Mouse (Mus musculus) frontal cortex, postnatal 25 days (tissue): ENCODE measurements at regions not wholly inside any gene's neighbourhood (a gene's known extent, or its start where the extent isn't known, plus 50 kb on each side); places are given as distances from the start of the nearest gene placed in this dataset.

Experiments used
- DNase-seq, 2 experiments: peaks; one replicate each; pipeline ENCODE4 v3.0.0; 2022; ENCODE audit warnings: low spot score in 2 of 2

DNA sequence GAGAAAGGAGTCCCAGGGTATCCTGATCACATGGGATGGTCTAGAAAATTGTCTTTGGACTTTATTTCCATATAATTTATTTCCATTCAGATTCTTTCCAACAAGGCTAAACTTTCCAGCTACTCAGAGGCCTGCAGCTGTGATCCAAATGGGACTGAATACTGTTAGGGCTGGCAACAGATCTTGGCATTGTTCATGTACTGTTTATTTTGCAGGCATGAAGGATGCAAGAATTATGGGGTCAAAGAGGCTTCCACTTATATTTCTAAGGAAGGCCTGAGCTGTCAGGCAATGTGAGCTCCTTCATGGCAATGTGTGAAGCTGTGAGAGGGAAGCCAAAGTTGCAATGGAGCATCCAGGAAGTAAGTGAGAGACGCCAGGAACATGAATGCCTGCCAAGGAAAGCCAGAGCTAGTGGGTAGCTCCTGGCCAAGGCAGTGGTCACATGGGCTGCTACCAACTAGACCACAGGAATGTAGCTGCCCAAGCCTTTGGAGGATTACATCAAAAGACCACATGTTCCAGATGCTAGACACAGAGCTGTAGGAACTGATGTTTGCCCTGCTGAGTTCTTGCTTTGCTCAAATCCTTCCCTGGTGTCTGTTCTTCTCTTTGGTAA lies 261.8 kb upstream of the Sox11 start:
- no peak for DNase-seq

DNA sequence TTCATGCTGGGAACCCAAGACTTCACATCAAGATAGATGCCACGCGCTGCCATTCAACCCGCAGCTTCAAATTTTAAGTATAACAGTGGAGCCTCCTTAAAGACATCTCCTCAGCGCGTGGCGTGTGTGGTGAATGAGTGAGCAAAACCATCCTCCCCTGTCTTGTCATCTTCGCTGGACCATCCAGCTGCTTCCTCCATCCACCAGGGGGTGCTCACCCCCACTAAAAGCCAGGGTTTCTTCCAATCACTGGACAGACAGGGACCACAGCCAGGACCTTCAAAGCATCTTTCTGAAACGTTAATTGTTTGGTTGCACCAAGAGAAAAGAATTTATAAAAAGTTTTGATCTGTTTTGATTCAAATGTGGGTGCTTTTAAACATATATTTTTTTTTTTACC lies 256.8 kb upstream of the Sox11 start:
- DNase-seq: peak; percentile 39 to 67

DNA sequence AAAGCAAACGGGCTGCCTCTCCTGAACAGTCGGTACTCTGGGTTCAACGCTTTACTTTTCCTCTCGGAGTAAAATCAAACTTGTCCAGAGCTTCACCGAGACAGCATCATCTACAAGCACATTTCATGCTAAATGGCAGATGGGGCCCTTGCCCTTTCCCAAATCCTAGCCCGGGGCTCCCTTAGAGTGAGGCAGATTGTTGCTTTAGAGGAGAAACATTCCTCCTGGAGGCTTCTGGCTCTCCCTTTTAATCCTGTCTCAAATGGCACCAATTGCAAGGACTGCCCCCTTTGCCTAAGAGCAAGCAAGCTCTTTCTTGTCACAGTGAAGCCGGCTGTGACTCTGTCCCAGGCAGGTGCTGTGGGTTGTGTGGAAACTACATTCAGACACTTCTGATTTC lies 255.5 kb upstream of the Sox11 start:
- DNase-seq: no peak

DNA sequence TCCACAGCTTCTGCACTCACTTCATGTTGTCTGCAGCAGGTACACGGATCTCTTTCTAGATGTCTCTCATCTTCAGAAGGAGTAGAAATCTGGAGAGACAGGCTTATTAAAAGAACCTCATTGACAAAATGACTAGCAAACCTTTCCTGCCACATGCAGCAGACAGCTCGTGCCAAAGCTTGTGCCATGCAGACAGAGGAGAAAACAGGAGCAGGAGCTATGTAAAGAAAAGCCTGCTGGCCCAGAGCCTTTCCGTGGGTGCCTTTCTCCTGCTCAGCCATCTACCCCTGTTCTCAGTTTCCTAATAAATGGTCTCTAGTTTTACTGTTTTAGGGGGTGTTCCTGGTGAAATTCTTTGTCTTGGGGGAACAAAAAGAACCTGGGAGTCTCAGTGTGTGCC lies 254.9 kb upstream of the Sox11 start:
- no peak for DNase-seq

DNA sequence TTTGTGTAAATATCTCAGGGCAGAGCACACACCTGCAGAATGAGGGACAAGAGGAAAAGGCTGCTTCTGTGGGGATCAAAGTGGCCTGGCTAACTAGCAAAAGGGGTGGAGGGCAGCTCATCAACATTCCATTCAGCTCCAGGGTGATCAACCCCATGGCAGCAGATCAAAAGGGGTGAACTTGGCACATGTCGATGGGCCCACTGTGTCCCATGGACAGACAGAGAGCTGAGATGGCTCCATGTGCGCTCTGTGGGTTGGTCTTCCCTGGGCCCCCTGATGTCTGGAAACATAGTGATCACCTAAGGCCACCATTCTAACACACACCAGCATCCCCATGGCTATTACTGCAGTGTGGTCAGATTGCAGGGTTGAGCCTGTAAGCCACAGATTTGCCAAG lies 253.2 kb upstream of the Sox11 start:
- DNase-seq: no peak

DNA sequence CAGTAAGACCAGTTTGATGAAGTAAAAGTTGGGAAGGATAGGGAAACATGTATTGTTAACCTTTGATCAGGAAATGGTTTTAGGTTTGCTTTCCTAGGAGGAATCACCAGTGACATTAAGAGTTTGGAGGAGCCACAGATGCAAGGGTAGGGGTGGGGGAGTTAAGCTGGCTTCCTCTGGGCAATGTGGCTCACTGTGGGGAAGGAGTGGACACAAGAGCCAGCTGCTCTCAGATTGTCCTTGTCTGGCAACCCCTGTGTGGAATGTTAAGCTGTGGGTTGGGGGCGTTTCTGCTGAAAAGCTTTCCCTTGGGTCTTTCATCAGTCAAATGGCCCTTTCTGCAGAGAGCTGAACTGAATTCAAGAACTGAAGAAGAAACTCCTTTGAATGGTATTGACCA lies 251.1 kb upstream of the Sox11 start:
- no peak for DNase-seq

DNA sequence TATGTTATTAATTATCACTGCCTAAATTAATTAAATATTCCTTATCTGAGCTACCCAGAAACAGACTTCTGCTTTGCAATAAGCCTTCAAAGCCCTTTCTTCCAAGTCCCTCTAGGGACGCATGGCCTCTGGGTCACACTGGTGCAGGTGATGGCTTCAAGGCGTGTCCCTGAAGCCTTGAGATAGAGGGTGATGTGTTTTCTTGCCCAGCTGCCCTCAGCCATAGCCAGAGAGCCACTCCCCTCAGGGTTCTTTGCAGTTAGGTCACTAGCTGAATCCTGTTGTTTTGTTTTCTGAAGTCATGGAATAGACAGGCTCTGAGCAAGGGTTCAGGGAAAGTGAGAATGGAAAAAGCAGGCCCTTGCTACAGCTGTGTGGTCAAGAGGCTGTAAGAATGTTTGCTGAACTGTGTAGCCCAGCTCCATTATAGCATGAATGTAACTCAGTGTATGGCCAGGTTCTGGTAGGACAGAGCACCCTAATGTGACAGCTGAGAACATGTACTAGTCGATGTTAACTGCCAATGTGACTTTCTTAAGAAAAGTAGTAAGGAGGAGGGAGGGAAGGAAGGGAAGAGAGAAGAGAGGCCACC lies 233.8 kb upstream of the Sox11 start:
- DNase-seq: no peak

DNA sequence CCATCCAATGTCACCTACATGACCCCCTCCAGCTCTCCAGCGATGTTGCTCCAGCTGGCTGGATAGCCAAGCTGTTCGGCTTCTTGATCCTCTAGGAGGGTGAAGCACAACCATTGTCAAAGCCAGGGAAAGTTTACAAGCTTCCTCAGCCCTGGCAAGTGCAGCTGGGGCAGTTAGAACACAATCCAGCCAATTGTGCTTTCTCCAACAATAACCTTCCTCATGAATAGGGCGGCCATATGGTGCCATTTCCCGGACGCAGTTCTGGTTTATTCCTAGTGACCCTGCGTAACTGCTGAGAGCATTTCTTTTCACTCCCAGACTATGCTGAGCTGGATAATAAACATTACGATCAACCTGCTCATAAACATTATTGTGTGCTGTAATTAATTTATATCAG lies 233.3 kb upstream of the Sox11 start:
- DNase-seq: no peak

DNA sequence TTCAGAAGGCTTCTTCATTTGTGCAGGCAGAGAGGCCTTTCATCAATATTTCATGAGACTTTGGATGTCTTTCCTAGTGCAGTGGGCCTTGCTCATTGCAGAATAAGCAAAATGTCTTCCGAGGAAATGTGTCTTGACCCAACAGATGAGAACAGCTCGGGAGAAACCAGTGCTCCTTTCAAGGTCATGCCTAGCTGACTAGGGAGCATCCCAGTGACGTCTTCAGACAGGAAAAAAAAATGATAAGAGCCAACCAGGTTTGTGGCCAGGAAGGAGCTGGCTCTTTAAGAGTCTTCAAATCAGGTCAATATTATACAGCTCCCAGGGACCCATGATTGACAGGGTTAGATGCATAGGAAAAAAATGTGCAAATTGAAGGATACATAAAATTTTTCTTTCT lies 224.9 kb upstream of the Sox11 start:
- DNase-seq: no peak

DNA sequence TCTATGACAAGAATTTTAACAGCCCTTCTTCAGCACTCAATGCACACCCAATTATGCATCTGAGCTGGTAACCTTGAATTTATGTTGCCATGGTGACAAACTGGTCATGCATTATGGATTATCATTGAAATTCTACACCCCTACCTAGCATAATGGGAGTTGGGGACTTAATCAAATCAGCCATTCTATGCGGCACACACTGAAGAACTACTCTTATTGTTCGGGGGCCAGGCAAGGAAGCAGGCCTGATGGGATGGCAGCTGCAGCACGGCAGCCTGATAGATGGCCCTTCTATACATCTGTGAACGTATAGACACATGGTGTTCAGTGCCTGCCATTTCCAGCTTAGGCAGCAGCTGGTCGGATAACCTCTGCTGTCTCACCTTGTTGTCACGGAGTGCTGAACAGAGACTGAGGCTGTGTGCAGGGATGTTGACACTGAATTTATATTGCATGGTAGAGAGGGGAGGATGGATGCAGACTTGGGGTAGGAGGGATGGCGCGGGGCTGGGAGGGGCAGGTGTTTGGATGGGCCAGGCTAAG lies 223.7 kb upstream of the Sox11 start:
- DNase-seq: no peak

DNA sequence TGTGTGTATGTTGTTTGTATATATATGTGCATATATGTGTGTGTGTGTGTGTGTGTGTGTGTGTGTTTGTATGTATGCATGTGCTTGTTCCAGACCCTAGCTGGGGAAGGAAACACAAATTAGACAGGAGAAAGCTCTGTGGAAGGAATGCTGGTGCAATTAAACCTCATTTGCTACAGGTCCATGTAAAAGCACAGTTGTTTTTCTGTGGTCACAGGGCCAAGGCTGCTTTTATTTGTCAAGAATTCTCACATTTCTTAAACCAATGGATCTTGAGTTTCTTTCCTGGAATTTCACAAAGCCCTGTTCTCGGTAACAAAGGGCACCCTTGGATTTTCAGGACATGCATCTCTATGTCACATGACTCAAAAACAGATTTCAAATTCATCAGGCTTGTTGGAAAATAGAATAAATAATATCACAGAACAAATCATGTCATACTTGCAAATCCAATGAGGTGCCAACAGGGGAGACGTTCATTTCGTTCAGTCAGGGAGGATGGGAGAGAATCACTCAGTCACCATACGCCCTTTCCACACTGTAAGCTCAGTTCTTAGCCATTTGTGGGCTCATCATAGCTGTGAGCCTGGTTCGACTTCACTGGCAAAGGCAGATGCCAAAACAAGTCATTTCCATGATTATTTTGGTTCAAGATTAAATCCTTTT lies 222.4 kb upstream of the Sox11 start:
- no peak for DNase-seq

DNA sequence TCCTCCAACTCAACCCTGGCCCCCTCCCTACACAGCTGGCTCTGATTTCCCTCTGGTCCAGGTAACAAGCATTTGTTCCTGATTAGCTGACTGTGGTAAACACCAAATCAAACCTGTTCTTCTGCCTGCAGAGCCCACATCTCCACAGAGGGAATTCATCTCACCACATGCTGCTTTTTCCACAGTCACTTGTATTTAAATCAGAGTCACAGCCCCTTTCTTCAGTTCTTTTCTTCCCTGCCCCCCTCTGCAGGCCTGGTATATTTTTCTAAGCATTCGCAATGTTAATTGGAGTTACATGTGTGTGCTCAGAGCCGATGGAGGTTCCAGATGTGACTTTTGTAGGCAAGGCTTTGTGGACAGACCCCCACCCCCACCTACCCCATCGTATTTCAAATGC lies 221.5 kb upstream of the Sox11 start:
- DNase-seq: no peak

DNA sequence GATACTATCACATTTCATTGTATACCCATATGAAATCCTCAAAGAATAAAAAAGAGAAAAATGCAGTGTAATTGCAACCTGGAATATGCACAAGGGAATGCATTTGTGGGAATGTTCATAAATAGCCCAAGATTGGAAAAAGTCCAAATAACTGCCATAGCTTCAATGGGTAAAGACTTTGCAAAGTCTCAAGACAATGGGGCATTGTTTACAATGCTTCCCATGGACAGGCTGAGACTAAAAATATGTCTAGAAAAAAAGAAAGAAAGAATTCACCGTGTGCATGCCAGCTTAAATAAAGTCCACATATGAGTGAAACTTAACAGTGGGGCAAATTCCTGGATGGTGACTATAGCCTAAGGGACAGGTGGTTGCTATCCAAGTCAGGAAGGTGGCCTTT lies 210.4 kb upstream of the Sox11 start:
- DNase-seq: no peak

DNA sequence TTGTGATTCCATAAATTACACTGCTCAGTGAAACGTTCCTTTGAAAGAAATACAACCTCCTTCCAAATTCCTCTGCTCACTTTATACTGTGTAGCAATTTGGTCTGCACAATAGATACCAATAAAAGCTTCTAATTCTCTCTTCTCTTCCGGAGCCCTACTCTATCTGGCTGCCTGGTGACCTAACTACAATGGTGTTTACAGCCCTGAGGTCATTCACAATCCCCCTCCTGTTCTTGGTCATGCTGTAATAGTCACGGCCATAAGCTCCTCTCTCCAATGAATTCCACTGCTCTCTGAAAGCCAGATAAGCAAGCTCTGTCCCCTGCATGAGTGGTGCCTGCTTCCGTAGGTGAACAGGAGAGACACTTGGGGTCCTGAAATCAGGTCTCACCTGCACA lies 195.8 kb upstream of the Sox11 start:
- no peak for DNase-seq

DNA sequence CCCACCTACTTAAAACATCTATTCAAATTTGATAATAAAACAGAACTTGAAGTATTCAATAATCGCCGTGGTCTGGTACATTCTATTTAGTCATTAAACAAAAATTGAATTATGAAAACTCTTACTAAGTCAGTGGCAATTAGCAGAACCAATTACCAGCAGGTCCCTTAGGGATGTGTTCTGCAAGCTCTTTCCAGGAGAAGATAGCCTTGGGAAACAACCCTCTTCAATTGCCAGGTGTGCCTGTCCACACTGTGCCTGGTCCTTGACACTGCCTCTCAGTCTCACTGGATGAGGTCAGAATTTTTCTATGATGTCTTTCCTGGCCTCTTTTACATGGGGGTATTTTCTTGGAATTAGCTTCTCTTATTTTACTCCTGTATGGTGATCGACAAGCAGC lies 195.1 kb upstream of the Sox11 start:
- no peak for DNase-seq

DNA sequence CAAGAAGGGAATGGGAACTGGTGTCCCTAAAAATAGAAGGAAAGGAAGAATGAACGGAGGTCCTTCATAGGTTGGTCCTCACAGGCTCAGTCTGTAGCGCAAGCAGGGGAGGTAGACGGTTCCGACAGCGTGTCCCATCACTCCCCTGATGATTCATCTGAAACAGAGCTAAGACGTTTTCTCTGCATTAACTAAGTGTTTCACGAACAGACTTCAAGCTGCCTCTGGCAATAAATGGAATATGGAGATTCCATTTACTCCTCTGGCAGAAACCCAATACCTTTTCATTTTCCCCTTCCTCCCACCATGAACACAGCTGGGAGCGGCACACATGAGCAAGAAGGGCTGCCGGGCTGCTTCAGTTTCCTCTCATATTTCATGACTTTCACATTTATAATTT lies 194.6 kb upstream of the Sox11 start:
- no peak for DNase-seq

DNA sequence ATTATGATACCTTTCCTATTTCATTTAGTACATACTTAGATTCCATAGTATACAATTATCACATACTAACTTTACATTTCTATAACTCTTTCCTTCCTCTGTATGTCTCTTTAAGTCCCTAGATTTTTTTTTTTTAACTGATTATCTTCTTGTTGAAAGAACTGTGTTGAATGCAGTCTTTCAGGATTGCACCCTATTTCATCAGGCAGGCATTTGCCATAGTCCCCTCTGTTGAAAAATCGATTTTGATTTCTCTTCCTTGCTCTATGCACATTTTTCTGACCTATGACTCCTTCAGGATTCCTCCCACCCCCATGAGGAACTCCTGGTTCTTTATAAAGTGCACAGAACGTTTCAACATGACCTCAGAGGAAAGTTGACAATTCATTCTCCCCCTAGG lies 183.2 kb upstream of the Sox11 start:
- no peak for DNase-seq

DNA sequence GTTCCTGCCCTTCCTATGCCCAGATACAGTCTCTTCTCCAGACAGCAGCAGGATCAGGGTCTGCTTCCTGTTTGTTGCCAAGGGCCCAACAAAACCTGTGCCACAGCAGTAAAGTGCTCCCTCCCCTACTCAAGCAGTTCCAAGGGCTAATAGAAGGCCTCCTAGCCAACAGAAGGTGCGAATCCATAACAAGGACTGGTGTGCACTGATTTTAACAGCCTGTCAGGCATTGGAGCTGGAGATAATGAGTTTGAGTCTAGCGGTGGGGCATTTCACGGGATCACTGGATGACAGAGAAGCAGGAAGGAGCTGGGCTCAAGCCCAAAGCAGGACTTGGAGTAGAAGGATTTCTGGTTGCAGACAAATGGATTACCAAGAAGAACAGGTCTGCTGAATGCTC lies 170.9 kb upstream of the Sox11 start:
- DNase-seq: no peak

DNA sequence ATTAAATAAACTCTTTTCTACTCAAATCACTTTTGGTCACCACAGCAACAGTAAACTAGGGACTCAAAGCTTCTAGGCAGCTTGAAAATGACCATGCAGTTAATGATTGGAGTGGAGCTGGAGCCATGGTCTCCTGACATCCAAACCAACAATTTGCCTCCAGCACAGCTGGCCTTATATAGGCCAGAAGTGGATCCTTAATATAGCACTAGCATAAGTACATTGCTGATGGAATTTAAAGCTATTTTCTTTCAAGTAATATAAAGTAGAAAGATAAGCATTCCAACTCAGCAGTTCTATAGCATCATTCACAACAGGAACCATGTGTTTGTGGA lies 165.8 kb upstream of the Sox11 start:
- no peak for DNase-seq

DNA sequence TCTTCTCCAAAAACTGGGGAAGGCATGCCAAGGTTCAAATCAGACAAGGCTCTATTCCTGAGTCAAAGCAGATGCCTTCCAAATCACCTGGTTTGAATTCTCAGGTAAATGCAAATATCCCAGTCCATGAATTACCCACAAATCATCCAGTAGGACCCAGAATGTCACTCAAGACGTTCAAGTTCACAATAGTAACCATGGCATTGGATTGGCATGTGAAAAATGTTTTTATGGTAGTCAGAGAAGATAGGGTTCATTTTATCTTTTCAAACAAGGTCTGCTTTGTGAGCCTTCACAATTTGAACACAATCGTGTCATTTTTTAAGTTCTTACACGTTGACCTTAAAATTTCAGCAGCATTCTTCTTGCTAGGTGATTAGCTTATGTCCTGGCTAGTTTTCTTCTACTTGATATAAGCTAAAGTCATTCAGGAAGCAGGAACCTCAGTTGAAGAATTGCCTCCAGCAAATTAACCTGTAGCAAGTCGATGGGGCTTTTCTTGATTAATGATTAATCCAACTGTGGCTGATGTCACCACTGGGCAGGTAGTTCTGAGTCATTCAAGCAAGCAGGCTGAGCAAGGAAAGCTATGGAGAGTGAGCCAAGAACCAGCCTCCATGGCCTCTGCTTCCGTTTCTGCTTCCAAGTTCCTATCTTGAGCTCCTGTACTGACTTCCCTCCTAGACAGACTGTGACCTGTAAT lies 165.3 kb upstream of the Sox11 start:
- DNase-seq: no peak

DNA sequence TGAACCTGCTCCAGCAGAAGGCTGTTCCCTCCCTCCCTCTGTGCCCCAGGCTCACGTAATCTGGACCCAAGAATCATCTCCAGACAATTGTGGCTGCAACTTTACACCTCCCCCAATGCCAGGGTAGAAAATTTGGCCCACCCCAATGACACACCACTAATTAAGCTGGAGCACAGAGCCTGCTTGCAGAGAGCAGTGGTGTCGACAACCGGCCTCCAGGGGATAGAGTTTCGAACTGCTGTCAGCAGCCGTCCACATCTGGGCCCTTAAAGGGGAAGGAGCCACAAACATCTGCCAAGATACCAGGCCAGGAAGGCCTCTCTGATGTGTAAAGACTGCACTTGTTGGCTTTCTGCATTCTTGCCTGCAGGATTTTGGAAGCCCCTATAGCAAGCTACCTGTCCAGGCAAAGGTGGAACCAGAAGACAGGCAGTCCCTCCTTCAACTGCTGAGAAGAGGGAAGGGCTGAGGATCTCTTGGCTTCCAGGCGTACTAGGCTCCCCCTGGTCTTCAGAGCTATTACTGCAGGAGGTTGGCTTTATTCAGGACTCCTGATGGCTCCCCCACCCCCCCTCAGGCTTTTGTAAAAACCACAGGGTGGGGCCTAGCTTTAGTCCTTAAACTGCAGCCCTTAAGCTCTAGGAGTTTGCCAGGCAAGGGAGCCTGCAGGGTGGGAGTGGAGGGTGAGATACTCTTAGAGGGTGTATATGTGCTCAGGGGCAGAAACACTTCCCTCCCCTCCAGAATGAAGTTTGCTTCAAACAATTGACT lies 160.5 kb upstream of the Sox11 start:
- no peak for DNase-seq

DNA sequence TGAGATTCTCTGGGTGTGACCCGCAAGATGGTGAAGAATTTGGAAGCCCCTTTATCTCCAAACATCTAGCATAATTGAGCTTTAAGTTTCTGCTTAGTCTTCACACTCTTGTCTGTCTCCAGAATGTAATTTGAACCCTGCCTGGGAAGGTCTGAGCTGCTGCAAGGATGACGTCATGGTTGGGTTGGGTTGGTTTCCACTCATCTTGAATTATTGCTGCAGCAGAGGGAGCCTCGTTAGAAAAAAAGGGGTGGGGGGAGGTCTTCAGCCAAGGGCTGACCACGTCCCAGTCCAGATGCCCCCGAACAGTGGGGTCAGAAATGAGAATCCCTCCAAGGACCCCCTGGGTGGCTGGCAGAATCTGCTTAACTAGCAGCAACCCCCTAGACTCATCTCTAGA lies 158.1 kb upstream of the Sox11 start:
- no peak for DNase-seq
